Mouse (Mus musculus) liver, embryonic 11.5 days (tissue): ENCODE results near the gene Gli3. TPM values are rescaled to one million over a fixed set of nuclear protein-coding genes. Genes with fewer than 3 reads are reported as not detected.

Source experiments
- ATAC-seq: fragments of 200-750 bp; cut with Nextera tagmentation; replicated peaks from 2 replicates; pipeline ENCODE4 v1.8.0; 2017; ENCODE audit warnings: moderate number of reproducible peaks, mild to moderate bottlenecking, moderate TSS enrichment, moderate library complexity; ENCODE audit not compliant: low FRiP score
- DNase-seq: peaks from one replicate; pipeline ENCODE4 v3.0.0-alpha.2; 2017; ENCODE audit warnings: low spot score
- H3K27ac ChIP-seq: fragments of 300-500 bp; sonication (generic); 2 replicates; pipeline ENCODE4 v1.5.1; 2014; ENCODE audit warnings: mild to moderate bottlenecking, low read depth, low read length, control low read depth
- H3K27me3 ChIP-seq: fragments of 300-500 bp; sonication (generic); replicated peaks from 2 replicates; pipeline ENCODE4 v1.6.1; 2014; ENCODE audit warnings: low read length, mixed read lengths; ENCODE audit not compliant: control insufficient read depth, insufficient read depth
- H3K36me3 ChIP-seq: fragments of 300-500 bp; sonication (generic); 2 replicates; pipeline ENCODE4 v1.6.1; 2014; ENCODE audit warnings: mild to moderate bottlenecking, low read length, moderate library complexity, mixed read lengths; ENCODE audit not compliant: control insufficient read depth, insufficient read depth
- H3K4me1 ChIP-seq: fragments of 300-500 bp; sonication (generic); replicated peaks from 2 replicates; pipeline ENCODE4 v1.6.1; 2014; ENCODE audit warnings: low read length, mixed read lengths; ENCODE audit not compliant: control insufficient read depth, insufficient read depth
- H3K4me2 ChIP-seq: fragments of 300-500 bp; sonication (generic); 2 replicates; pipeline ENCODE4 v1.6.1; 2014; ENCODE audit warnings: mild to moderate bottlenecking, control low read depth, moderate library complexity
- H3K4me3 ChIP-seq: fragments of 300-500 bp; sonication (generic); 2 replicates; pipeline ENCODE4 v1.5.1; 2014; ENCODE audit warnings: low read depth, low read length, control low read depth
- H3K9ac ChIP-seq: fragments of 300-500 bp; sonication (generic); 2 replicates; pipeline ENCODE4 v1.6.1; 2014; ENCODE audit warnings: low read depth, low read length, control low read depth
- H3K9me3 ChIP-seq: fragments of 300-500 bp; sonication (generic); 2 replicates; pipeline ENCODE4 v1.6.1; 2016; ENCODE audit warnings: low read length, inconsistent platforms, mixed read lengths; ENCODE audit not compliant: control insufficient read depth
- WGBS: fragments of 180-500 bp; shearing (Covaris S2); extraction: QIAGEN DNeasy Blood & Tissue Kit; methylation state at CpG from one replicate; pipeline ENCODE4 v1.1.7; 2014; 5-methylcytosine and 5-hydroxymethylcytosine counted together
- polyA plus RNA-seq: library from polyadenylated mRNA; unstranded; fragments of >200 nt; fragmentation: Nextera tagmentation; extraction: Ambion mirVana; gene quantifications from 2 replicates; pipeline ENCODE4 v1.2.1, GENCODE M21; 2014

Gli3 gene
- polyA plus RNA-seq: 6.4 and 6.7 TPM in 2 replicates

GRCm38 (mm10) chr13:15462830-15463491, at the start of gene Gli3:
TSS of gene Gli3 (plus strand) at chr13:15463235.
- Histone ChIP-seq H3K36me3 (no peaks in the 10 kb centered on the region), H3K9me3 (no peaks in the 10 kb centered on the region), H3K27me3 (peaks cover 42% of the 10 kb centered on the region), H3K4me1 (no peaks in the 10 kb centered on the region), H3K27ac (peak within 1 kb of the TSS; percentile 81), H3K4me2 (peak within 1 kb of the TSS; percentile 72), H3K9ac (peak within 1 kb of the TSS; percentile 67), H3K4me3 (peak within 1 kb of the TSS; percentile 62)
- WGBS: under 1% methylated on average over 59 of the region's 76 CpGs
- peak; percentile 76 for DNase-seq
- ATAC-seq: peak; percentile 84

GRCm38 (mm10) chr13:15421182-15421750, 41.8 kb upstream of the Gli3 start:
- Histone ChIP-seq H3K4me1 (no peaks in the 10 kb centered on the region), H3K9me3 (no peaks in the 10 kb centered on the region), H3K36me3 (no peaks in the 10 kb centered on the region), H3K9ac (no peak overlapping the region), H3K4me2 (no peak overlapping the region), H3K4me3 (no peak overlapping the region), H3K27ac (no peak overlapping the region), H3K27me3 (no peaks in the 10 kb centered on the region)
- 69% methylated on average over 10 of the region's 10 CpGs for WGBS
- DNase-seq (no peak), ATAC-seq (no peak)

GRCm38 (mm10) chr13:15442002-15442401, 21.0 kb upstream of the Gli3 start:
- Histone ChIP-seq H3K9ac (no peak overlapping the region), H3K27me3 (no peaks in the 10 kb centered on the region), H3K27ac (no peak overlapping the region), H3K9me3 (no peaks in the 10 kb centered on the region), H3K4me3 (no peak overlapping the region), H3K4me1 (no peaks in the 10 kb centered on the region; the same call in 1 of the 2 replicates), H3K4me2 (no peak overlapping the region), H3K36me3 (no peaks in the 10 kb centered on the region)
- DNase-seq: no peak
- ATAC-seq: no peak
- 67% methylated on average over 4 of the region's 4 CpGs for WGBS

GRCm38 (mm10) chr13:15444312-15444711, 18.7 kb upstream of the Gli3 start:
- Histone ChIP-seq H3K36me3 (no peaks in the 10 kb centered on the region), H3K27ac (no peak overlapping the region), H3K4me1 (no peaks in the 10 kb centered on the region; the same call in 1 of the 2 replicates), H3K27me3 (no peaks in the 10 kb centered on the region), H3K4me3 (no peak overlapping the region), H3K4me2 (no peak overlapping the region), H3K9me3 (no peaks in the 10 kb centered on the region), H3K9ac (no peak overlapping the region)
- no peak for DNase-seq
- ATAC-seq: no peak
- 66% methylated on average over 4 of the region's 4 CpGs for WGBS

GRCm38 (mm10) chr13:15445591-15445990, 17.4 kb upstream of the Gli3 start:
- H3K27me3 ChIP-seq: no peaks in the 10 kb centered on the region
- DNase-seq (no peak), ATAC-seq (no peak)
- H3K4me1 ChIP-seq: no peaks in the 10 kb centered on the region; the same call in 1 of the 2 replicates
- no peak overlapping the region for H3K4me3 ChIP-seq
- no peak overlapping the region for H3K27ac ChIP-seq
- no peak overlapping the region for H3K9ac ChIP-seq
- no peak overlapping the region for H3K4me2 ChIP-seq
- 84% methylated on average over 2 of the region's 2 CpGs for WGBS
- no peaks in the 10 kb centered on the region for H3K9me3 ChIP-seq
- H3K36me3 ChIP-seq: no peaks in the 10 kb centered on the region

DNA sequence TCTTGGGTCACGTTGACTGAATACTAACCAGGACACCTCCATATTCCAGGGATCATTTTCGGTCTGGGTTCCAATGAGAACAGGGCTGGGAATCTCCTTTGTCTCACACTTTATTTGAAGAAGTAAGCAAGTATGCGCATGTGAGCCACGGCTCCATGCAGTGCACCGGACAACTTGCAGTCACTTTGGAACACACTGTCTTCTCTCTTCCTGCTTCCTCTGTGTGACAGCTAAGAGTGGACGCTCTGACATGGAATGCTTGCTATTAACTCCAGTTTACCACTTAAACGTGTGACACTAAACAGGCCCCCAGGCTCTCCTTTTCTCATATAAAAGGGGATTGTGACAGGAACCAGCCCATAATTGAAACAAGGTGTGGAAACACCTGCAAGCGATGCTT, 17.0 kb upstream of the Gli3 start:
- H3K4me2 ChIP-seq: no peak overlapping the region
- H3K27ac ChIP-seq: no peak overlapping the region
- H3K27me3 ChIP-seq: no peaks in the 10 kb centered on the region
- 83% methylated on average over 8 of the region's 8 CpGs for whole genome bisulfite sequencing
- no peak overlapping the region for H3K4me3 ChIP-seq
- H3K9me3 ChIP-seq: no peaks in the 10 kb centered on the region
- no peak overlapping the region for H3K9ac ChIP-seq
- no peaks in the 10 kb centered on the region for H3K36me3 ChIP-seq
- no peak for ATAC-seq
- H3K4me1 ChIP-seq: no peaks in the 10 kb centered on the region; the same call in 1 of the 2 replicates
- no peak for DNase-seq

- Histone ChIP-seq H3K9me3 (no peaks in the 10 kb centered on the region), H3K27ac (no peak overlapping the region), H3K4me2 (no peak overlapping the region), H3K4me1 (no peaks in the 10 kb centered on the region; the same call in 1 of the 2 replicates), H3K36me3 (no peaks in the 10 kb centered on the region), H3K9ac (no peak overlapping the region), H3K27me3 (no peaks in the 10 kb centered on the region), H3K4me3 (no peak overlapping the region)
- DNase-seq (no peak), ATAC-seq (no peak)
- WGBS: 73% methylated on average over 7 of the region's 7 CpGs
These were observed 16.1 kb upstream of the Gli3 start for GRCm38 (mm10) chr13:15446782-15447564.

GRCm38 (mm10) chr13:15450941-15451340, 12.1 kb upstream of the Gli3 start:
- no peaks in the 10 kb centered on the region for H3K36me3 ChIP-seq
- H3K4me2 ChIP-seq: no peak overlapping the region
- DNase-seq (no peak), ATAC-seq (no peak)
- no peak overlapping the region for H3K27ac ChIP-seq
- WGBS: 72% methylated on average over 2 of the region's 2 CpGs
- H3K9ac ChIP-seq: no peak overlapping the region
- no peaks in the 10 kb centered on the region for H3K27me3 ChIP-seq
- no peaks in the 10 kb centered on the region; the same call in 1 of the 2 replicates for H3K4me1 ChIP-seq
- no peak overlapping the region for H3K4me3 ChIP-seq
- H3K9me3 ChIP-seq: no peaks in the 10 kb centered on the region
